Mouse (Mus musculus) liver, adult 2 months (tissue): ENCODE measurements around the gene Spata25. TPM values are rescaled to one million over a fixed set of nuclear protein-coding genes. Genes with fewer than 3 reads are reported as not detected.
A peak's percentile ranks its signal among the peaks of the same experiment; 100 is the strongest.

ENCODE experiments used
- DNase-seq: peaks from one replicate; pipeline ENCODE4 v3.0.0-alpha.2; 2011; ENCODE audit warnings: low read depth, low spot score; ENCODE audit errors: extremely low read depth
- H3K27ac ChIP-seq: fragments of 200-500 bp; replicated peaks from 2 replicates; pipeline ENCODE4 v1.5.1; 2012; ENCODE audit warnings: low read depth, mild to moderate bottlenecking, control low read depth, inconsistent platforms, low read length; ENCODE audit not compliant: insufficient read depth
- H3K27me3 ChIP-seq: fragments of 200-500 bp; 2 replicates; pipeline ENCODE4 v1.6.1; 2012; ENCODE audit warnings: mild to moderate bottlenecking, moderate library complexity, low read length, inconsistent platforms; ENCODE audit not compliant: control insufficient read depth, insufficient read depth
- H3K36me3 ChIP-seq: fragments of 200-500 bp; 2 replicates; pipeline ENCODE4 v1.6.1; 2012; ENCODE audit warnings: low read length, inconsistent platforms; ENCODE audit not compliant: control insufficient read depth, insufficient read depth
- H3K4me1 ChIP-seq: fragments of 200-500 bp; 2 replicates; pipeline ENCODE4 v1.6.1; 2011; ENCODE audit warnings: low read length; ENCODE audit not compliant: control insufficient read depth, insufficient read depth
- H3K4me3 ChIP-seq: fragments of 200-500 bp; 2 replicates; pipeline ENCODE4 v1.5.1; 2011; ENCODE audit warnings: low read depth, mild to moderate bottlenecking, control low read depth, low read length, moderate library complexity; ENCODE audit not compliant: insufficient read depth
- H3K79me2 ChIP-seq: fragments of 200-500 bp; 2 replicates; pipeline ENCODE4 v1.6.1; 2012; ENCODE audit warnings: inconsistent platforms, mild to moderate bottlenecking, low read length, moderate library complexity; ENCODE audit not compliant: control insufficient read depth, insufficient read depth
- H3K9ac ChIP-seq: fragments of 200-500 bp; 2 replicates; pipeline ENCODE4 v1.6.1; 2012; ENCODE audit warnings: low read depth, mild to moderate bottlenecking, control low read depth, inconsistent platforms, low read length
- CTCF ChIP-seq: fragments of 200-500 bp; IDR thresholded peaks from 2 replicates; pipeline ENCODE4 v1.5.1; 2011; ENCODE audit warnings: low read depth, low read length, control low read depth
- POLR2A ChIP-seq: fragments of 200-500 bp; IDR thresholded peaks from 2 replicates; pipeline ENCODE4 v1.6.1; 2011; ENCODE audit warnings: low read length, control low read depth; ENCODE audit not compliant: insufficient read depth; ENCODE audit errors: extremely low read depth
- WGBS: fragments of 180-500 bp; shearing (Covaris S2); methylation state at CpG from one replicate; pipeline ENCODE4 v1.1.7; 2018; 5-methylcytosine and 5-hydroxymethylcytosine counted together
- polyA plus RNA-seq: library from polyadenylated mRNA; depleted of rRNA; stranded (reverse); fragments of >200 nt; gene quantifications from 2 replicates; pipeline ENCODE4 v1.2.3, GENCODE M21; 2012
- total RNA-seq: library from RNA; depleted of rRNA; stranded (reverse); fragments of >200 nt; gene quantifications from 2 replicates; pipeline ENCODE4 v1.2.3, GENCODE M21; 2014

The Spata25 gene
- total and polyA plus RNA-seq, 2 experiments, result 0.18 TPM; not detected in 1

DNA sequence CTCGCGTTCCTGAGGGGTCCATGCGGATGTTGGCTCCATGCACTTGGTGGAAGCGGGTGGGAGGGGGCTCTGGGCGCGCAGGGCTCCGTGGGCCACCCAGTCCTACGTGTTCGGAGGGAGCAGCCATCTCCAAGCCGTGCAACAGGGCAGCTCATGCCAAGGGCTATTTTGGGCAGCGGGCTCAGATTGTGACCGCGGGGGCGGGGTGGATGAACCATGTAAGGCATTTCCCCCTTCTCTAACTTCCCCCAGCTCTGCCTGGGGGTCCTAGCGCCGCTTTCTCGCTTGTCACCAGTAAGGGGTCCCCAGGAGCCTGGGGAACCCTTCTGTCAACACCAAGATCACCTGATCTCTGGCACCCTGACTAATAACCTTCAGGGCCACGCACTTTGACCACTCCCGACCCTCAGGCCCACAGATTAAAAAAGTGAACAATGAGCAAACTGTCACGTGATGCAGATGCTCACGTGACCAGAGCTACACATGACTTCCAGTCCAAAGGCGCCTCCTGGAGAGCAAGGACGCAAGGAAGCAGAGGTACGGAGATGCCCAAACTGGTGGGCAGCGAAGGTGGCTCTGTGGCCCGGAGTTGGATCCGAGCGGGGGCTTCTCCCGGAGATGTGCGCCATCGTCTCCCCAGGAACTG, 5.1 kb upstream of the Spata25 start, which contains the start of gene Neurl2:
Gene Neurl2, minus strand, starts transcription at position 143 of the 646 bp plus-strand sequence.
- TF ChIP-seq CTCF, result no peak
- peak; percentile 63; the same call in 1 of the 2 replicates for TF ChIP-seq POLR2A
- under 1% methylated on average over 31 of the region's 31 CpGs for WGBS
- Histone ChIP-seq H3K27ac (peak within 1 kb of the TSS; percentile 83), H3K79me2 (no peaks in the 10 kb centered on the region; the same call in 1 of the 2 replicates), H3K4me3 (peak within 1 kb of the TSS; percentile 62), H3K4me1 (peaks cover 7% of the 10 kb centered on the region; the same call in 1 of the 2 replicates), H3K9ac (peak within 1 kb of the TSS; percentile 79), H3K36me3 (peaks cover 4% of the 10 kb centered on the region; the same call in 1 of the 2 replicates), H3K27me3 (no peaks in the 10 kb centered on the region)
- peak; percentile 86 for DNase-seq

DNA sequence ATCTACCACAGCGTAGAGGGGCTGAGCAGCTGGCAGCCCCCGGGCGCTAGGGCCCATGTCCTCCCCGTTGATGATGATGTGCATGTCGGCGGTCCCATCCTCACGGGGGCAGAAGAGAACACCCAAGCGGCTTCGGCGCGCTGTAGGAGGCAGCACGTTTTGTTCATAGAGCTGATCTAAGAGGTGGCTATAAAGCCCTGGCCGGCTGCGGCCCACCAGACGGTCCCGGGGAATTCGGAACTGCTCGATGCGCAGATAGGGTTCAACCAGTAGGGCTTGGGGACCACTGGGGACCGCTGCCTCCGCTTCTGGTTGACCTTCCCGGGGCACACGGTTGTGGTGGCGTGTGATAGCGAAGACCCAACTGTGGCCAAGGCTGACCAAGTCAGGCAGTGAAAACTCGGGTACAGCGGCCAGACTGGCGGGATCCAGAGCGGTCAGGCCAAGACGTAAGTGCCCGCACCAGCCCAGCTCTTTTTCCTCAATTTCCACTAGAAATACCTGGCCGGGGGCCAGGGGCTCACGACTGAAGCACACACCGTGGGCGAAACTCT, 4.5 kb upstream of the Spata25 start, which contains the start of gene Ctsa:
Gene Ctsa, plus strand, starts transcription at position 126 of the 554 bp plus-strand sequence.
- peak; percentile 79 for TF ChIP-seq CTCF
- 0 out of 2 replicates have a peak, but pooled peaks have one; percentile 40 for TF ChIP-seq POLR2A
- Histone ChIP-seq H3K9ac (peak within 1 kb of the TSS; percentile 79), H3K4me1 (peaks cover 7% of the 10 kb centered on the region; the same call in 1 of the 2 replicates), H3K36me3 (no peaks in the 10 kb centered on the region), H3K27me3 (no peaks in the 10 kb centered on the region), H3K27ac (peak within 1 kb of the TSS; percentile 83), H3K79me2 (no peaks in the 10 kb centered on the region; the same call in 1 of the 2 replicates), H3K4me3 (peak within 1 kb of the TSS; percentile 62)
- 1% methylated on average over 35 of the region's 35 CpGs for WGBS
- peak; percentile 55 for DNase-seq

DNA sequence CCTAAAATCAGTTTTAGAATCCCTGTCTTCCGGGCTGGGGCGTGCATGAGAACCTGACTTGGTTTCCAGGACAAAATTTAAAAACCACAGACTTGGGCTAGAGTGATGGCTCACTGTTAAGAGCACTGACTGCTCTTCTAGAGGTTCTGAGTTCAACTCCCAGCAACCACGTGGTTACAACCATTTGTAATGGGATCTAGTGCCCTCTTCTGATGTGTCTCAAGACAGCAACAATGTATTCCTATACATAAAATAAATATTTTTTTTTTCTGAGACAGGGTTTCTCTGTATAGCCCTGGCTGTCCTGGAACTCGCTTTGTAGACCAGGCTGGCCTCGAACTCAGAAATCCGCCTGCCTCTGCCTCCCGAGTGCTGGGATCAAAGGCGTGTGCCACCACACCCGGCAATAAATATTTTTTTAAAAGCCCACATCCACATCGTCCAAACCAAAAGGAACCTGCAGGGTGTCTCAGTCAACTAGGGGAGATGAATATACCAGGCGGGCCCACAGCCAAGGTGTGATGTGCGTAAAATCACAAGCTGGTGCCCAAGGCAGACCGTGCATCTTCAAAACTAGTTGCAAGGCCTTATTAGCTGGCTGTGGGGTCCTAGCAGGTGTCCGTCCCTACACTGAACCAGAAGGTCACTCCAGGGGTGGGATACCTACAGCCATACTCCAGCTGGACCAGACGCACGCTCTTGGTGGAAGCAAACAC, 3.9 kb upstream of the Spata25 start:
- H3K9ac ChIP-seq, result no peak overlapping the region

DNA sequence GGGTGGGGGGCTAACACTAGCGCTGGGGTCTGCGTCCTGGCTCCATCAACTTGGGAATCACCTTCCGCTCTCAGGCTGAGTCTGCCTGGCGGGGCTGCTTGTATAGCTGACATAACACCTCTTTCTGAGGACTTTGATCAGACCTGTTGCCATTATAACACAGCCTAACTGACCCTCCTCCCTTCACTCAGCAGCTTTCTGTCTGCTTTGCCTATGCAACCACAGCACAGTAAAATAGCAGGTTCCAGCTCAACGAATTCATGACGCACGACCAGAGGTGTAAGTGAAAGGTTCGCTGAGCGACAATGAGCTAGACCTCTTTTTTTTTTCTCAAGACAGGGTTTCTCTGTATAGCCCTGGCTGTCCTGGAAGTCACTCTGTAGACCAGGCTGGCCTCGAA, 2.7 kb upstream of the Spata25 start:
- no peaks in the 10 kb centered on the region; the same call in 1 of the 2 replicates for H3K79me2 ChIP-seq
- H3K36me3 ChIP-seq, result no peaks in the 10 kb centered on the region
- H3K27me3 ChIP-seq, result no peaks in the 10 kb centered on the region
- no peak for DNase-seq
- 62% methylated on average over 10 of the region's 10 CpGs for WGBS
- no peak overlapping the region for H3K9ac ChIP-seq
- peaks cover 7% of the 10 kb centered on the region; the same call in 1 of the 2 replicates for H3K4me1 ChIP-seq
- H3K27ac ChIP-seq, result no peak overlapping the region
- no peak for TF ChIP-seq CTCF
- no peak for TF ChIP-seq POLR2A
- no peak overlapping the region for H3K4me3 ChIP-seq

More for the DNA sequence above, 3.9 kb upstream of the Spata25 start:
- WGBS, result 67% methylated on average over 16 of the region's 16 CpGs
- H3K4me1 ChIP-seq, result peaks cover 7% of the 10 kb centered on the region; the same call in 1 of the 2 replicates
- no peak for DNase-seq
- no peak overlapping the region for H3K27ac ChIP-seq
- no peaks in the 10 kb centered on the region for H3K27me3 ChIP-seq
- TF ChIP-seq POLR2A (no peak), CTCF (no peak)
- H3K79me2 ChIP-seq, result no peaks in the 10 kb centered on the region; the same call in 1 of the 2 replicates
- no peaks in the 10 kb centered on the region for H3K36me3 ChIP-seq
- H3K4me3 ChIP-seq, result peak overlapping the region; percentile 62; the same call in 1 of the 2 replicates

DNA sequence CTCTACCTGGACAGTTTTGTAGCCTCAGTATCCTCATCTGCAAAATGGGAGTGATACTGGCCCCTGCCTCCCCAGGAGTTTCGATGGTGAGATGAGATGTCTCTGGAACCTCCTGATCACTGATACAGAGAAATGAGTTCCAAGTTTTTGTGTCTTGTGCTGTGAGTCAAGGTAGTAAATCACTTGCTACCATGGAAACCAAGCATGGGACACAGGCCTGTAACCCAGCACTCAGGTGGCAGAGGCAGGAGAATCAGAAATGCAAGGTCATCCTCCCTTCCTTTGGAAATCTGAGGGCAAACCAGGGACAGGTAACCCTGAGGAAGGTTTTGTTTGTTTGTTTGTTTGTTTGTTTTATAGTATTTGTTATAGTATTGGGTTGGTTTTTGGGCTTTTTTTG, 753 bp upstream of the Spata25 start:
- no peak overlapping the region for H3K9ac ChIP-seq
- H3K27ac ChIP-seq, result no peak overlapping the region
- H3K4me3 ChIP-seq, result no peak overlapping the region
- H3K4me1 ChIP-seq, result peaks cover 3% of the 10 kb centered on the region; the same call in 1 of the 2 replicates
- no peak for DNase-seq
- WGBS, result 97% methylated on average over 1 of the region's 1 CpGs
- H3K79me2 ChIP-seq, result peaks cover 9% of the 10 kb centered on the region
- H3K36me3 ChIP-seq, result peaks cover 4% of the 10 kb centered on the region; the same call in 1 of the 2 replicates
- H3K27me3 ChIP-seq, result no peaks in the 10 kb centered on the region
- no peak for TF ChIP-seq POLR2A
- TF ChIP-seq CTCF, result no peak
